Mouse (Mus musculus) cortical plate, adult 2 months (tissue): Measurements from ENCODE around the gene Padi4.

Experiments used
- CTCF ChIP-seq: fragments of 200-500 bp; IDR thresholded peaks from 2 replicates; pipeline ENCODE4 v1.5.1; 2011; ENCODE audit warnings: mild to moderate bottlenecking, control low read depth, low read length; ENCODE audit not compliant: insufficient read depth; ENCODE audit errors: extremely low read depth
- POLR2A ChIP-seq: fragments of 200-500 bp; IDR thresholded peaks from 2 replicates; pipeline ENCODE4 v1.6.1; 2011; ENCODE audit warnings: mild to moderate bottlenecking, low read length, control low read depth; ENCODE audit not compliant: insufficient read depth; ENCODE audit errors: extremely low read depth

GRCm38 (mm10) chr4:140702611-140703327 is 71.3 kb downstream of the Padi4 start:
- TF ChIP-seq CTCF (no peak), POLR2A (no peak)
